Mouse (Mus musculus) lung, embryonic 16.5 days (tissue): ENCODE measurements at regions not wholly inside any gene's neighbourhood (a gene's known extent, or its start where the extent isn't known, plus 50 kb on each side); places are given as distances from the start of the nearest gene placed in this dataset.

Experiments used
- ATAC-seq: fragments of 200-750 bp; cut with Nextera tagmentation; 2 replicates; pipeline ENCODE4 v1.8.0; 2017; ENCODE audit warnings: low read depth, mild to moderate bottlenecking, moderate library complexity
- H3K27ac ChIP-seq: fragments of 300-500 bp; sonication (generic); 2 replicates; pipeline ENCODE4 v1.5.1; 2014; ENCODE audit warnings: mild to moderate bottlenecking, control low read depth, low read length
- H3K27me3 ChIP-seq: fragments of 300-500 bp; sonication (generic); 2 replicates; pipeline ENCODE4 v1.6.1; 2014; ENCODE audit warnings: low read depth, low read length, mixed read lengths; ENCODE audit not compliant: control insufficient read depth, insufficient read depth
- H3K36me3 ChIP-seq: fragments of 300-500 bp; sonication (generic); 2 replicates; pipeline ENCODE4 v1.6.1; 2014; ENCODE audit warnings: low read length; ENCODE audit not compliant: control insufficient read depth, insufficient read depth
- H3K4me1 ChIP-seq: fragments of 300-500 bp; sonication (generic); replicated peaks from 2 replicates; pipeline ENCODE4 v1.6.1; 2014; ENCODE audit warnings: low read length, mixed read lengths; ENCODE audit not compliant: control insufficient read depth, insufficient read depth
- H3K4me2 ChIP-seq: fragments of 300-500 bp; sonication (generic); 2 replicates; pipeline ENCODE4 v1.6.1; 2014; ENCODE audit warnings: low read depth, low read length, control low read depth
- H3K4me3 ChIP-seq: fragments of 300-500 bp; sonication (generic); 2 replicates; pipeline ENCODE4 v1.5.1; 2014; ENCODE audit warnings: mild to moderate bottlenecking, low read length, control low read depth
- H3K9ac ChIP-seq: fragments of 300-500 bp; sonication (generic); 2 replicates; pipeline ENCODE4 v1.6.1; 2014; ENCODE audit warnings: low read length, control low read depth
- H3K9me3 ChIP-seq: fragments of 300-500 bp; sonication (generic); 2 replicates; pipeline ENCODE4 v1.6.1; 2016; ENCODE audit warnings: low read length; ENCODE audit not compliant: control insufficient read depth
- WGBS: fragments of 180-500 bp; shearing (Covaris S2); extraction: QIAGEN DNeasy Blood & Tissue Kit; methylation state at CpG from one replicate; pipeline ENCODE4 v1.1.7; 2014; 5-methylcytosine and 5-hydroxymethylcytosine counted together

DNA sequence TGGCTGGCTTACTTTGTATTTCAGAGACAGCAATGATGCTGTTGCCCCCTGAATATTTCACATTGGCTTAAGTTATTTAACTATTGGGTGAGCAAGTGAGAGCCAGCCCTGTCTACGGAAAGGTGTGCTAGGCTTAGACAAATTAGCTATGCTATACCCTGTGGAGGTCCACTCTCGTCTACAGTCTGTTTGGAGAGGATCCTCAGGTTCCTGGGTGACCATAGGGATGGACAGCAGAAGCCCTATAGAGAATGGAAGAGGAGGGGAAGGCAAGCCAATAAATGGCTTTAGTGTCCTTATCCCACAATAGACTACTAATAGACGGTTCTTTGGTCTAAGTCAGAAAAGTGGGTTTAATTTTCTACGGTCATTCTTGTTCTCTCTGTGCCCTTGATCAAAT lies 455.3 kb upstream of the Nr2f2 start:
- no peak overlapping the region for H3K4me3 ChIP-seq
- H3K4me1 ChIP-seq: peaks cover 7% of the 10 kb centered on the region; the same call in 1 of the 2 replicates
- no peaks in the 10 kb centered on the region for H3K9me3 ChIP-seq
- 75% methylated on average over 4 of the region's 4 CpGs for WGBS
- H3K9ac ChIP-seq: no peak overlapping the region
- ATAC-seq: 0 out of 2 replicates have a peak, but pooled peaks have one; percentile 13
- H3K27me3 ChIP-seq: no peaks in the 10 kb centered on the region; the same call in 1 of the 2 replicates
- H3K36me3 ChIP-seq: no peaks in the 10 kb centered on the region
- H3K27ac ChIP-seq: peak overlapping the region; percentile 79
- H3K4me2 ChIP-seq: no peak overlapping the region

DNA sequence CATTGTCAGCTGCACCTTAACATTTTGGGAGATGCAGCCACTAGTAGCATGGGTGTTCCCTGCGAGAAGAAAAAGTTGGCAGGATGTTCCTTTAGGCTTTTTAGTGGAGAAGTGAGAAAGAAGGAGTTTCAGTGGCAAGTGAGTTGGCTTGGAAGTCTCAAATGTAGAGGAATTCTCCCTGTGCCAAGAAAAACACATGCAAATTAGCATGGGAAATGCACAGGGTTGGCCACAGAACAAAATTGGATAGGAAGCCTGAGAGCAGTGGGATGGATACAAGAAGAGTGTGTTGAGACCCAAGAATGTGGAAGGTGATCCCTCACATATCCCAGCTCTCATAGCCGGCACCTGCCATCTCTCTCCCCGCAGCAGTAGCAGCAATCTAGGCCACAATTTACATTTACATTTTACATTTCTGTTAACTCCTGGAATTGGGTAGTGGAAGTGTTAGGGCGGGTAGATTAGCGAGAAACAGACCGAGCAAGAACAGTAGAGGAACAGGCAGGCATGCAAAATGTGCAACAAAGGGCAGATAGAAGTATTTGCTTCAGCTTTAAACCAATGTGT lies 450.9 kb upstream of the Nr2f2 start:
- H3K9me3 ChIP-seq: no peaks in the 10 kb centered on the region
- H3K9ac ChIP-seq: no peak overlapping the region
- H3K27me3 ChIP-seq: no peaks in the 10 kb centered on the region; the same call in 1 of the 2 replicates
- ATAC-seq: peak; percentile 51; the same call in 1 of the 2 replicates
- H3K4me1 ChIP-seq: peaks cover 10% of the 10 kb centered on the region; the same call in 1 of the 2 replicates
- H3K4me3 ChIP-seq: no peak overlapping the region
- no peaks in the 10 kb centered on the region for H3K36me3 ChIP-seq
- H3K27ac ChIP-seq: no peak overlapping the region
- WGBS: 61% methylated on average over 6 of the region's 6 CpGs
- no peak overlapping the region for H3K4me2 ChIP-seq

DNA sequence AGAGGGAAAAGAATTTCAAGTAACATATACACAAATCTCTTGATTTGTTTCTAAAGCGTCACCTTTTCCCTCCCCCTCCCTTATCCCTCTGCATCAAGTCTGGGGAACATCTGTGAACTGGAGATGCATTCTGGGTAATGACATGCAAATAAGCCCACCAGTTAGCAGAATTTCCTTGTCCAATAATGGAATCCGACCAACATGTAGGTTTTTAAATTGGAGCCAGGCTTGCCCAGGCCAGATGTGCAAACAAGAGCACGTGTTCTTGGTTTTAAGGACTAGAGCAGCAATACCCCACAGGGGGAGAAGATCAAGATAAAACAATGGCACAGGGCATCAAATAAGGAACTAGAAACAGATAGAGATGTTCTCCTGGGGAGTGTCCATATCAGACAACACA lies 447.9 kb upstream of the Nr2f2 start:
- H3K27ac ChIP-seq: no peak overlapping the region
- ATAC-seq: no peak

DNA sequence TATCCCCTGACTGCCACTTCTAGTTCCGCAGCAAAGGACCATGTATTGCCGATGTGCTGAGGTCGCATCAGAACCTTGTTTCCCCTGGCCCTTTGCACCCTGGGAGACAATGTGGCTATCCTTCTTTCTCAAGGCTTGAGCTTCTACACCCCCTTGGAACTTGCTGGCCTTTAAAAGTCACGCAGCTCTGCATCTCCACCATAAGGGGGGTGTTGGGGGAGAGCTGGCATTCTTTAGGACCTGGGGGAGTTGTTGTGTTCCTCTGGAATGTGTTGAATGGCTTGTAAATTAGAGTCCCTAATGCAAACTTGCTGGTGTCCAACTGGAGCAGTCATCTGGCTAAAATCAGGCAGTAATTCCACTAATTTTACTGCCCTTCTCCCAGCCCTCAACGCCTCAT lies 446.6 kb upstream of the Nr2f2 start:
- no peak overlapping the region for H3K9ac ChIP-seq
- WGBS: 77% methylated on average over 5 of the region's 5 CpGs

More for the DNA sequence above, 447.9 kb upstream of the Nr2f2 start:
- Histone ChIP-seq H3K36me3 (no peaks in the 10 kb centered on the region), H3K4me3 (no peak overlapping the region), H3K9me3 (no peaks in the 10 kb centered on the region), H3K9ac (no peak overlapping the region), H3K4me1 (peaks cover 20% of the 10 kb centered on the region), H3K4me2 (no peak overlapping the region), H3K27me3 (no peaks in the 10 kb centered on the region; the same call in 1 of the 2 replicates)
- WGBS: 61% methylated on average over 3 of the region's 3 CpGs

DNA sequence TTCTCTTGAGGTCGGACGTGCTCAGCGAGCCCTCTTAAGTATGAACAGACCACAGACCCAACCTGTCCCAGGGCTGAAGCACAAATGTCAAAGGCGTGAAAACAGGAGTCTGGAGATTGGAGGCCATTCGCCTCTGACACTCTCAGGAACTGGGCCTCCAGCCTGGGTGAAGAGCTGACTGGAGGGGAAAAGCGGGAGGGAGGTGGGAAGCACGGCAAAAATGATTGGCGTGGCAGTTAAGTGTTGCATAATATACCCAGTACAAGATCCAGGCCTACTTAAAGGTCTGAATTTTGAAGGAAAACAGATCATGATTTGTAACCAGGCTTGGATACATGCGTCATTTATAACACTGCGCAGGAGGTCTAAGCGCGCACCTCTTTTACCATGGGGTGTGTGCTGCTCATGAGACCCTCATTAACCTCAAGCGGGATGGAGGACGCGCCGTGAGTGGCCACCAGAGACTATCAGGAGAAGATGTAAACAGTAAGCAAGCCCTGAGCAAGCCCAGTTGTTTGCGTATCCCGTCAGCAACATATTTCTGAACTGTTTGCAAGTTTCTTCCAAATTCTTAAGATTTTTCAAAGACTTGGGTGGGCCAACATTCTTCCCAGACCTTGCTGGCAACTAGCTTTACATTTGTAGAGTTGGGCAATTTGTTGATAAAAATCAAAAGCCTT lies 444.0 kb upstream of the Nr2f2 start:
- no peaks in the 10 kb centered on the region for H3K36me3 ChIP-seq
- no peak overlapping the region for H3K4me3 ChIP-seq
- H3K9me3 ChIP-seq: no peaks in the 10 kb centered on the region
- 50% methylated on average over 18 of the region's 18 CpGs for WGBS
- H3K4me1 ChIP-seq: peaks cover 11% of the 10 kb centered on the region
- no peak overlapping the region for H3K9ac ChIP-seq
- peak; percentile 52 for ATAC-seq
- H3K27ac ChIP-seq: peak overlapping the region; percentile 47; the same call in 1 of the 2 replicates
- H3K27me3 ChIP-seq: no peaks in the 10 kb centered on the region
- no peak overlapping the region for H3K4me2 ChIP-seq

More for the DNA sequence above, 446.6 kb upstream of the Nr2f2 start:
- Histone ChIP-seq H3K36me3 (no peaks in the 10 kb centered on the region), H3K9me3 (no peaks in the 10 kb centered on the region), H3K4me3 (no peak overlapping the region), H3K27ac (no peak overlapping the region), H3K4me2 (no peak overlapping the region), H3K27me3 (no peaks in the 10 kb centered on the region; the same call in 1 of the 2 replicates), H3K4me1 (peaks cover 20% of the 10 kb centered on the region)
- no peak for ATAC-seq

DNA sequence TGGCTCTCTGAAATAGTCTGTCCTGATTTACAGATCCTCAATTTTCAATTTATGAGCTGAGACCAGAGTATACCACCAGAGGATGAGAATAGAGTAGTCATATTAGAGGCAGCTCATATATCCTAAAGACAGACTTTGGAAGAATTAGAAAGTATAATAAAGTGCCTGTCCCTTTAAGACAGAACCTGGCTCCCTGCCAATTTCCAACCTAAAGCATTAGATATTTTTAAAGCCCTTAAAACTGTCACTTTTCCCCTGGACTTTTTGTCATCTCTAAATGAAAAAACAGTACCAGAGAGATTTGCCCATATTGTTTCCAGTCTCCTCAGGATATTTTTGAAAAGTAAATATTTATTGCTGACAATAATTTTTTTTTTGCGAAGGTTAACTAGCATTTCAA lies 437.7 kb upstream of the Nr2f2 start:
- H3K27me3 ChIP-seq: no peaks in the 10 kb centered on the region

DNA sequence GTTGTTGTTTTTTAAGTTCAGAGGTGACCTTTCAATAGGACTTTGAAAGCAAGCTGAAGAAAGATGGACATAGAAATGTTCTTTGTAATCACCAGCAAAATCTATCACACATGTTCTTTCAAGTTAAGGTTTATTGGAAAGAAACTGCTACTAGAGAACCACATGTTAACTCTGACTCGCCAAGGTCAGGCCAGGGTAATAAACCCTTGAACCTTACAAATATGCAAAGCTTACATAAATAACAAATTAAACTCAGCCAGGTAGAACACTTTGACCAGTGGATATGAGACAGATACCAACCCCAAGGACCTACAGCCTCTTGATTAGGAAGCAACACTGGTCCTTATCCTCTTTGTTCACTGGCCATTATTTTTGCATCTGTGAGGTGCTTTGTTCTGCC lies 433.4 kb upstream of the Nr2f2 start:
- Histone ChIP-seq H3K4me1 (peaks cover 11% of the 10 kb centered on the region; the same call in 1 of the 2 replicates), H3K4me3 (no peak overlapping the region), H3K9ac (no peak overlapping the region), H3K36me3 (no peaks in the 10 kb centered on the region), H3K4me2 (no peak overlapping the region), H3K27me3 (no peaks in the 10 kb centered on the region), H3K27ac (no peak overlapping the region), H3K9me3 (no peaks in the 10 kb centered on the region)
- no peak for ATAC-seq
- 89% methylated on average over 1 of the region's 1 CpGs for WGBS

More for the DNA sequence above, 437.7 kb upstream of the Nr2f2 start:
- no peak overlapping the region for H3K4me2 ChIP-seq
- no peaks in the 10 kb centered on the region for H3K9me3 ChIP-seq
- 7% methylated on average over 1 of the region's 1 CpGs for WGBS
- H3K36me3 ChIP-seq: no peaks in the 10 kb centered on the region
- H3K4me1 ChIP-seq: peaks cover 4% of the 10 kb centered on the region; the same call in 1 of the 2 replicates
- no peak overlapping the region for H3K4me3 ChIP-seq
- no peak for ATAC-seq
- no peak overlapping the region for H3K9ac ChIP-seq
- H3K27ac ChIP-seq: no peak overlapping the region

DNA sequence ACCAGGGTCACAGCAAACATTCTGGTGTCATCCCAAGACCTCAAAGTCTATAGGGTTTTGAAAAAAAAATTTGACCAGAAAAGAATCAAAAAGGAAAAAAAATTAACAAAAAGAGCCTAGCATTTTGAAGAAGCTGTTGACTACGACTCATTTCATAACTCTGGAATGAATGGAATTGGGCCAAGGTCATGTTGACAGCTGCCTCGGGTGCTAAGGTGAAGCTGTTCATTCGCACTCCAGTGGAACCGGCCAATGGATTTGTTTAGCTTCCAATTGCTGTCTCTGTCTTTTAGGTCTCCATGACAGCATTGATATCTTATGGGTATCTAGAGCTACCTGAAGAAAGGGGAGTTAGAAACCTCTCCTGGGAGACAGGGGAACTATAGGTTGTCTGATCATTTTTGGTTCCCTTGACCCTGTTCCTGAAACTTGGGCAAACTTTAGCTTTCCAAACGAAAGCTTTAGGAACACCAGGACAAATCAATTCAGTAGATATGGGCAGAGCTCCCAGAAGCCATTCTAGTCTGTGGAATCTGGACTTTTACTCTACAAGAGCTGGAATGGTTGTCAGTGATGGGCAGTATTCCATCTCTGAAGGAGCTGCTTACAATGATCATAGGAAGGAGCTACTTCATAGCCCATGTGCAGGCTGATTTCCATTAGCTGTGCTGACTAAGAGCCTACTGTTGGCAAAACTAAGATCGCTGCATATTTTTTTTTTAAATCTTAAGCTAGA lies 432.7 kb upstream of the Nr2f2 start:
- no peak overlapping the region for H3K4me3 ChIP-seq
- no peak for ATAC-seq
- WGBS: 55% methylated on average over 6 of the region's 6 CpGs
- no peak overlapping the region for H3K27ac ChIP-seq
- H3K4me1 ChIP-seq: peaks cover 8% of the 10 kb centered on the region; the same call in 1 of the 2 replicates
- no peaks in the 10 kb centered on the region for H3K9me3 ChIP-seq
- H3K9ac ChIP-seq: no peak overlapping the region
- H3K36me3 ChIP-seq: no peaks in the 10 kb centered on the region
- H3K27me3 ChIP-seq: no peaks in the 10 kb centered on the region
- H3K4me2 ChIP-seq: no peak overlapping the region
